9 mouse cellular contexts compared by ENCODE assay signal in genomic region chr5:92139191-92139590, GRCm38 (mm10). TPM values are rescaled to one million over a fixed set of nuclear protein-coding genes. Genes with fewer than 3 reads are reported as not detected.
DNase-seq lines count a peak whose midpoint lies in the region; ATAC-seq and TF ChIP-seq lines count a peak whose summit lies in the region.
"Had no signal": no experiment of that assay in that cellular context is flagged by ENCODE, and none has a peak within 500 bp of the region (broad histone marks: within the 10 kb centered on the region; RNA-seq: fewer than 3 reads in every experiment).

No protein-coding gene starts in this region.

- TF ChIP-seq EP300 in liver, embryonic 14.5 days (IDR thresholded peaks at IDR 0.05; ENCODE audit: low read depth) = no peak

- H3K27ac ChIP-seq in neural tube, embryonic 11.5 days (ENCODE audit: low read depth, low read length) = no peak overlapping the region
- no peak overlapping the region for H3K27ac ChIP-seq in liver, embryonic 14.5 days

- no peaks in the 10 kb centered on the region for H3K36me3 ChIP-seq in neural tube, embryonic 11.5 days (ENCODE audit: control insufficient read depth, insufficient read depth, low read length)
- no peaks in the 10 kb centered on the region for H3K36me3 ChIP-seq in liver, embryonic 14.5 days (replicated peaks; ENCODE audit: control insufficient read depth, insufficient read depth, low read depth)

- no peak for ATAC-seq in neural tube, embryonic 11.5 days (ENCODE audit: insufficient read depth, low FRiP score, low TSS enrichment)
- no peak for ATAC-seq in liver, embryonic 14.5 days (ENCODE audit: insufficient read depth)

- H3K4me1 ChIP-seq in neural tube, embryonic 11.5 days (ENCODE audit: control insufficient read depth, insufficient read depth, low read length) = peaks cover 11% of the 10 kb centered on the region
- peaks cover 15 to 20% of the 10 kb centered on the region in 2 experiments for H3K4me1 ChIP-seq in liver, embryonic 14.5 days (replicated peaks; ENCODE audit: control insufficient read depth in 2 of 2, insufficient read depth in 2 of 2, low read length in 1 of 2)

- peak overlapping the region; percentile 85; the same call in 1 of the 2 replicates for H3K4me3 ChIP-seq in neural tube, embryonic 11.5 days (ENCODE audit: low read depth, low read length)
- H3K4me3 ChIP-seq in liver, embryonic 14.5 days (ENCODE audit: insufficient read depth in 1 of 2, low read depth in 2 of 2, low read length in 2 of 2) = peak overlapping the region; percentile 46 to 98; a peak in 3 of 4 replicates

- H3K9ac ChIP-seq in neural tube, embryonic 11.5 days (ENCODE audit: low read length) = peak overlapping the region; percentile 24; the same call in 1 of the 2 replicates
- H3K9ac ChIP-seq in liver, embryonic 14.5 days (replicated peaks) = peak overlapping the region; percentile 98

- no peak for TF ChIP-seq CTCF in liver, embryonic 14.5 days (IDR thresholded peaks at IDR 0.05; ENCODE audit: low read depth)

- no peaks in the 10 kb centered on the region for H3K27me3 ChIP-seq in neural tube, embryonic 11.5 days (ENCODE audit: control insufficient read depth, insufficient read depth, low read length)
- H3K27me3 ChIP-seq in liver, embryonic 14.5 days (ENCODE audit: control insufficient read depth, insufficient read depth, low read length) = no peaks in the 10 kb centered on the region

- H3K4me2 ChIP-seq in neural tube, embryonic 11.5 days (ENCODE audit: low read depth) = peak overlapping the region; percentile 76
- H3K4me2 ChIP-seq in liver, embryonic 14.5 days (ENCODE audit: low read depth) = peak overlapping the region; percentile 98

- WGBS in neural tube, embryonic 11.5 days = 54% methylated on average over 1 of the region's 1 CpGs
- 24% methylated on average over 1 of the region's 1 CpGs for WGBS in liver, embryonic 14.5 days (ENCODE audit: insufficient replicate concordance)

- DNase-seq in adrenal gland, postnatal 14 days = peak; percentile 15
- no peak for DNase-seq in adrenal gland, adult 8-10 months
- DNase-seq in neural tube, embryonic 11.5 days (ENCODE audit: low spot score) = no peak
- DNase-seq in neural tube, embryonic 10.5 days (ENCODE audit: extremely low spot score, low spot score) = no peak
- no peak for DNase-seq in liver, embryonic 14.5 days (ENCODE audit: low read depth in 3 of 3, low spot score in 3 of 3)
- no peak for DNase-seq in embryo, embryonic 10.5 days (ENCODE audit: low spot score)
- DNase-seq in layer of hippocampus, adult 9-10 months (ENCODE audit: low spot score) = no peak
- no peak for DNase-seq in spleen, adult 12 weeks (ENCODE audit: low spot score)
- DNase-seq: adrenal gland, postnatal 10 days had no signal

- H3K9me3 ChIP-seq in neural tube, embryonic 11.5 days (ENCODE audit: control insufficient read depth, low read length) = no peaks in the 10 kb centered on the region
- no peaks in the 10 kb centered on the region for H3K9me3 ChIP-seq in liver, embryonic 14.5 days (ENCODE audit: control insufficient read depth, low read length)

RNA-seq across cellular contexts. Expression of gene Uso1, which starts 1.5 kb away (rescaled TPM):
- 72.1 and 77.0 TPM in 2 replicates for total RNA-seq in adrenal gland, postnatal 14 days (2021)
- 100 to 1,000 TPM in 1 of 4 experiments, 10 to 100 TPM in 3; 84.5 to 114 (median 92.1) TPM for total RNA-seq in adrenal gland, adult 8-10 months (2022)
- polyA plus RNA-seq in neural tube, embryonic 11.5 days (2014; fragmentation: Nextera tagmentation; extraction: Ambion mirVana) = 26.9 and 28.1 TPM in 2 replicates
- polyA plus RNA-seq in liver, embryonic 14.5 days (2012; rRNA removed) = 11.1 and 18.6 TPM in 2 replicates
- 14.3 and 14.7 TPM in 2 replicates for polyA plus RNA-seq in liver, embryonic 14.5 days (2014; fragmentation: Nextera tagmentation; extraction: Ambion mirVana)

RNA-seq across cellular contexts. Expression of gene G3bp2, which starts 55.7 kb away (rescaled TPM):
- 105 and 123 TPM in 2 replicates for total RNA-seq in adrenal gland, postnatal 14 days (2021)
- total RNA-seq in adrenal gland, adult 8-10 months (2022) = 100 to 1,000 TPM; 152 to 167 (median 162) TPM
- 301 and 308 TPM in 2 replicates for polyA plus RNA-seq in neural tube, embryonic 11.5 days (2014; fragmentation: Nextera tagmentation; extraction: Ambion mirVana)
- 12.5 and 19.0 TPM in 2 replicates for polyA plus RNA-seq in liver, embryonic 14.5 days (2012; rRNA removed)
- 54.3 and 56.0 TPM in 2 replicates for polyA plus RNA-seq in liver, embryonic 14.5 days (2014; fragmentation: Nextera tagmentation; extraction: Ambion mirVana)
